Mouse (Mus musculus): ENCODE results near the gene Fam136a.
"Not testable (repeated sequence)": the region's sequence is repeated elsewhere in the genome, so short reads cannot be mapped to it uniquely, and the experiment has no call there.

Fam136a gene

DNA sequence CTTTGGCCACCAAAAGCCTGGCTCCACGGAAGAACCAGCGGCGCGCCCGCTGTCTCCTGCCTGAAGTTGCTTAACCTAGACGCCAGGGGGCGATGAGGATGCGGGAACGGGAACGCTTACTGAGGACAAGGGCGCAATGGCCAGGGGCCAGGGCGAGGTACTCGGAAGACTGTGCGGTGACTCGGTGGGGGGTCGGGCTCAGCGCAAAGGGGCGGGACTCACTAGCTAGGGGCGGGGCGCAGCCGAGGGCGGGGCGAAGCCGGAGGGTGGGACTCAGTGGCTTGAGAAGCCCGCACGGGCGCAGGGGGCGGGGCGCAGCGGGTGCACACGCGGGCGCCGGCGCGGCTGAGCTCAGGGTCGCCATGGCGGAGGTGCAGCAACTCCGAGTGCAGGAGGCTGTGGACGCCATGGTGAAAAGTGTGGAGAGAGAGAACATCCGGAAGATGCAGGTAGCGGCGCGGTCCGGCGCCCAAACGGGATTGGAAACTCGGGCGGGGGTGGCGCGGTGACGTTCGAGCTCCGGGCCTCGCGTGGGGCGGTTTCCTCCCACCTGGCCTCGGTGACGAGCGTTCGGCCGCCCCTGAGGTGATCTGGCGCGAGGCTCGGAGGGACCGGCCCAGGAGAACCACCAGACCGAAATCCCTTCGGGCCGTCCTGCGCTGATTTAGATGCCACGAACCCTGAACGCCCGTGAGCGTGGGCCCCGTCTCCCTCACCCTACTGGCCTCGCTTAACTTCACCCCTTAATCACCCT, at the start of gene Fam136a:
Gene Fam136a, plus strand, starts transcription at position 276 of the 754 bp plus-strand sequence.
- DNase-seq (ENCODE audit: low read depth) = peak; percentile 96

DNA sequence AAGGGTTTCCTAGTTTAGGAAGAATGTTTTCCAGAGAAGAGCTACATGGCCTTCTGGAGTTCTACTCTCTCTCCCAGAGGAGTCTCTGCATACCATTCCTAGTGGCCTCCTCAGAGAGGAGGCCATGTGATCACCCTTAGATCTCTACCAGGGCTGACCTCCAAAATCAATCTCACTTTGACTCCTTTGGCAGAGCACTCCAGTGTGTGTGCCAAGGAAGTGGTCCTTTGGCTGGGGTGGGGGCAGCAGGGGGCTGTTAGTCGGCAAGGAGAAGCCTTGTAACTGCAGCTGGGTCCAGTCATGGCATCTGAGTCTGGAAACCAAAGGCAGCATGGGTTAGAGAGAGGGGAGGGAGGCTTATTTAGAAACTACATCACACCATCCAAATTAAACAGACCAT, 48.4 kb upstream of the Fam136a start:
- DNase-seq (ENCODE audit: low read depth) = no peak

DNA sequence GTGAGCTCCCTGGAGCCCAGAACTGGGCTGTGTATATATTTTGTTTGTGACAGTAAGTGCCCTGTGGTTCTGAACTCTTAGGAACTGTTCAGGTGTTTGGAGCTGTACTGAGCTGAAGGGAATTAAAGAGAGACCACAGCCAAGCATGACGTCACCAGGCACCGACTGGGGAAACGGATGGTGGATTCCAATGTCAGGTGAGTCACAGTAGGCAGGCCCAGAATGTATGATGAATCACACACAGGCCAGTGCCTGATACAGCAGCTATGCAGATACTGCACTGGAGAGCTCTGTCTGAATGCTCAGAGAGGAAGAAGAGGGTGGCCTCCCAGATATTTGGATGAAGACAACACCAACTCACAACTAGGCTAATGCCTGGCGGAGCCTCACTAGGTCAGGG, 46.6 kb upstream of the Fam136a start:
- DNase-seq (ENCODE audit: low read depth) = no peak

DNA sequence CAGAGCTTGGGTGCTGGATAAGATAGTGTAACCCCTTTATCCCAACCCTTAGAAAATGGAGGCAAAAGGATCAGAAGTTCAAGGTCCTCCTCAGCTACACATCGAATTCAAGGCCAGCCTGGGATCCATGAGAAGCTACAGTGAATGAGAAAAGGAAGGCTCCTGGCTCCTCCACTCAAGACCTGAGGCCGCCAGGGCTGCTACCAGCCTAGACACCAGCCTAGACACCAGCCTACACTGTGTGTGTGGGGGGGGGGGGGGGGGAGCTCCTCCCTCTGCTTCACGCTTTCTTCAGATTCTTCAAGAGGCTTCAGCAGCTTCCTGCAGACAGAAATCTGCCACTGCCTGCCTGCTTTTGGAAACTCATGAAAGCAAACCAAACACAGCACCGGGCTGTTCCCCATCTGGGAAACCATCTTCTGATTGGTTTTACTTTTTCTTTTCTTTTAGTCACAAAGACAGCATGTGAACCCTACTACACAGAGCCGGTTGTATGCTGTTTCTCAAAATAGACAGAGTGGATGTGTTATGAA, 43.3 kb upstream of the Fam136a start:
- no peak for DNase-seq (ENCODE audit: low read depth)

DNA sequence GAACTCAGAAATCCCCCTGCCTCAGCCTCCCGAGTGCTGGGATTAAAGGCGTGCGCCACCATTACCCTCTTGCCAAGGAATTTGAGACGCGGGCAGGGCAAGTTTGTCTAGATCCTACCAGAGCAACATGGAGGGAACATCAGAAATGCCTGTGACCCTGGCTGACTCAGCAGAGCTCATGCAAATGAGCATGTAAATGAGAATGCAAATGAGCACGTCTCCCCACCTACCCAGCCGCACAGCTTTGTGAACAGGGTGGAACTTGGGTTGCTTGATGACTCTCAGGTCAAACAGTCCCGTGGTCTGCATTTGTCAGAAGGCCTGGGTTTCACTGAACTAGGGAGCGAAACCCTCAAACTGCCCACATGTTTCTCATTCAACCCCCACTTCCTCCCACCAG, 42.5 kb upstream of the Fam136a start:
- no peak for DNase-seq (ENCODE audit: low read depth)

DNA sequence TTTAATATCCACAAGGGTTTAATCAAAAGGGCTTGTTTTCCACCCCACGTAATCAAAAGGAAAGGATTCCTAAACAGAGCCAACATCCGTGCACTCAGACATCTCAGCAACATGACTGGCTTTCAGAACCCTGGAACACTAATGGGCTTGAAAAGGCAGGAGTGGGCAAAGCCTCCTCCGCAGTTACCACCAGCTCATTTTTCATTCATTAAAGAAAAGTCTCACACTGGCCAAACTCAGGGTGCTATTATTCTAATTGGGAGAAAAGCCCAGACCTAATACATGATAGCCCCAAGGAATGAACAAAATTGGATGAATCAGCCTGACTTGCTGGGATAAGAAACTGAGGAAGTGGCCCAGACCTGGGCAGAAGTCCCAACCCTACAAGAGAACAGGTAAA, 41.0 kb upstream of the Fam136a start:
- DNase-seq (ENCODE audit: low read depth) = no peak

DNA sequence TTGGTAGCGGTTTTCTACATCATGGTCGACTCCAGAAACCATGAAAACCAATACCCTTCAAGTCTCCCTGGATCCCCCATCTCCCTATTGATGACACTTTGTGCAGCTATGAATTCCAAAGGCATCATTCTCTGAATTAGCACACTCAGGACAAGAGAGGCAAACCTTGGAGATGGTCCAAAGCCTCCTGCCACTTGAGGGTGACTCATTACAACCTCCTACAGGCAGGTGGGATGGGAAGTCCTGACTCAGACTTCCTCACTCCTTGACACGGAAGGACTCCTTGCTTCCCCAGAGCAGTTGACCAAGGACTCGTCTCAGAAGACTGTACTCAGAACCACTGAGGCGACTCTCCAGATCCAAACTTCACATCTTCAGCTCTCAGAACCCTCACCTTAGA, 39.8 kb upstream of the Fam136a start:
- DNase-seq (ENCODE audit: low read depth) = no peak

DNA sequence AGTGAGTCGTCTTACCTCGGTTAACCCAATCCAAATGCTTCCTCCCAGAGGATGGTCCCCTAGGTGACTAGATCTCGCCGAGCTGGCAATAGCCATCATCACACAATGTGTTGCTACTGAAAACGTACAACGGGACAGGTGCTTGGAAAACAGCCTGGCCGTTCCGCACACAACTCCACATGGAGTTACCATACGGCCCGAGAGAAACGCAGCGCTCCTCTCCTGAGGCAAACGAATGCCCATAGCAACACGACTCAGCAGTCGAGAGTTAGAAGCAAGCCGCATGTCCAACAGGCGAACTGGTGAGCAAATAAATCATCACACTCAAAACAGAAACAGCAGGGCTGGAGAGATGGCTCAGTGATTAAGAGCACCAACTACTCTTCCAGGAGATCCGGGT, 38.6 kb upstream of the Fam136a start:
- no peak for DNase-seq (ENCODE audit: low read depth)

DNA sequence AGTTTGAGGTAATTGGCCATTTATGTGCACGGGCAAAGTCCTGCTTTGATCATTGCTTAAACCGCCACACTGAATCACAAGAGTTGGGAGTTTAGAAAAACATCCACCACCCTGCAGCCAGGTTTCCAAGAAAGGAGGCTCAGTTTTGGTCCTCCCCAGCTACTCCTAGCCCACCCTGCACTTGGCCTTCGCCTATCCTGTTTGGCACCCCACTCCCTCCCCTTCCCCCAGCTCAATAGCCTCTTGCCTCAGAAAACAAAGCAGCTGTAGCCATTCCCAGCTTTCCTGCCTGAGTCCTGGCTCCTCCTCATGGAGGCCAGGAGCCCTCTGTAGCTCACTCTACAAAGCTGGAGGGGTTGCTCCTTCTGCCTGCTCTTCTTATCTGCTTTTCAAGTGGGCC, 37.1 kb upstream of the Fam136a start:
- DNase-seq (ENCODE audit: low read depth) = no peak

DNA sequence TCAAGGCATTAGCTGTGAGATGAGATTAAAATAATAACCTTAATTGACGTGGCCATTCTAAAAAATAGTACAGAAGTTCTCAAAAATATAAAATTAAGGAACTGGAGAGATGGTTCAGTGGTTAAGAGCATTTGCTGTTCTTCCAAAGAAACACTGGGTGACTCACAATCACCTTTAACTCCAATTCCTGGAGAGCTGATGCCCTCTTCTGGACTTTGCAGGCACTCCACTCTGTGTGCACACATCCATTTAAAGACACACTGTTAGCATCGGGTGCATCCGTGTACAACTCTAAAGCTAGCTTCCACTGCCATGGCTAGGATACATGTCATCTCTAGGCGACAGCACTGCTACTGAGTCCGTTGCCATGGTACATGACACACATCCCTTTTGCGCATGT, 35.5 kb upstream of the Fam136a start:
- no peak for DNase-seq (ENCODE audit: low read depth)

DNA sequence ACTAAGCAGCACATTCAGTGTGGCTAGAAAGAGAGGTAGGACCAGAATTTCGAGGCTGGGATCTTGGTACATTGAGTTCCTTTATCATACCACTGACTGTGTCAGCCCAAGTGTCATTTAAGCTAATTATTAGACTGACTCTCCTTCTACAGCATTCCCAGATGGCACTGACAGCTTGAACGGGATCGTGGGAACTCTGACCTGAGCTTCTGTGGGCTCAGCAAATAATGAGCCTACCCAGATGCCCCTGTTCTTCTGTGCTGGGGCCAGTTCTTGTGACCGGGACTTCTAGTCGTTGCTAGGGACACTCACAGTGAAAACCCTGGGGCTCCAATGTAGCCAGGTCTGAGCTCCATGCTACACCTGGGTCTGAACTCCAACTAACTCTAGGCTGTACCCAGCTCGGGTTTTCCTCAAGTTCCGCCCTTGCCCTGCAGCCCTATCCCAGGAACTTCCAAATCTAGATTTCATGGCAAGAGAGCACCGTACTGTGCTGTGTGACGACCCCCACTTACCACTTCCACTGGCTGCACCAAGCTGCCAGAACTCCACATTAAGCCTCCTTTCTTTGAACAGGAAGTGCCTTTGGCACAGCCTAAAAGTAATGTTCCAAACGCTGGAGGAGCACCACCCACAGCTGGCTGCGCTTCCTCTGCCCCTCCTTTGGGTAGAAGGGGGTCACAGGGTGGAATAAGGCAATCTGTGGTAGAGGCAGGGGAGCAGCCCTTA, 30.2 kb upstream of the Fam136a start:
- DNase-seq (ENCODE audit: low read depth) = no peak

DNA sequence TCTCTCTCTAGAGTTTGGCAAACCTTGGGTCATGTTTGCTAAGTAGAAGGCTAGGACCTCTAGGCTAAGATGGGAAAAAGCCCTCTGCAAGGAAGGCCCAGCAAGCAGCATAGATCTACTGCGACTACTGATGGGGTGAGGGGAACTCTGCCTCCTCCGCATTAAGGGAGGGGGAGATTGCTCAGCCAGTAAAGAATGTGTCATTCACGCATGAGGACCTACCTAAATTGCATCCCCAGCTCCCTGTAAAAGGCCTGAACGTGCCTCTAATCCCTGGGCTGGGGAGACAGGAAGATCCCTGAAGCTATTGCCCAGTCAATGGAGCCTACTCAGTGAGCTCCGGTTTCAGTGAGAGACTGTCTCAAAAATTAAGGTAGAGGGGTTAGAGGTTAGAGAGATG, 29.6 kb upstream of the Fam136a start:
- DNase-seq (ENCODE audit: low read depth) = no peak

DNA sequence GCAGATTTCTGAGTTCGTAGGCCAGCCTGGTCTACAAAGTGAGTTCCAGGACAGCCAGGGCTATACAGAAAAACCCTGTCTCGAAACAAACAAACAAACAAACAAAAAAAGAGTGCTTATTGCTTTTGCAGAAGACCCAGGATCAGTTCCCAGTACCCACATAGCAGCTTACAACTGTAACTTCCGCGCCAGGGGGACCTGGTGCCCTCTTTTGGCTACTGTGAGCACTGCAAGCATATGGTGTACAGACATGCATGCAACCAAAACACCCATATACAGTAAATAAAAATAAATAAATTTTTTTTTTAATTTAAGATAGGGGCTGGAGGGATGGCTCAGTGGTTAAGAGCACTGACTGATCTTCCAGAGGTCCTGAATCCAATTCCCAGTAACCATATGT, 29.1 kb upstream of the Fam136a start:
- DNase-seq (ENCODE audit: low read depth) = not testable (repeated sequence)

DNA sequence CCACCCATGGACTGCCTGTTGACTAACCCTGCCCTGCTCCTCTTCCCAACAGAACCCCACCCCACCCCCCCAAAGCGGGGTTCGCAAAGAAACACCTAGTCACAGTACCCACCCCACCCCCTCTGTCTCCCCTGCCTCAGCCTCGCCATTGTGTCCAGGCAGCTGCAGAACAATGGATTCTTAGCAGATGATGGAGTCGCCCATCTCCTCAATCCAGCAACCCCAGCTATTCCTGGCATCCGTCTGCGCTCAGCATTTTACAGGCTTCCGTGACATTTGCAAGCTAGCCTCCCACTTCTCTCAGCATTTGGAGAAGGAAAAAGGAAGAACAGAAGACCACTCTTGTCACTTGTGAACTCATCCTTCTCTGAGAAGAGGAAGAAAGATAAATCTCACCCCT, 21.8 kb upstream of the Fam136a start:
- DNase-seq (ENCODE audit: low read depth) = no peak

DNA sequence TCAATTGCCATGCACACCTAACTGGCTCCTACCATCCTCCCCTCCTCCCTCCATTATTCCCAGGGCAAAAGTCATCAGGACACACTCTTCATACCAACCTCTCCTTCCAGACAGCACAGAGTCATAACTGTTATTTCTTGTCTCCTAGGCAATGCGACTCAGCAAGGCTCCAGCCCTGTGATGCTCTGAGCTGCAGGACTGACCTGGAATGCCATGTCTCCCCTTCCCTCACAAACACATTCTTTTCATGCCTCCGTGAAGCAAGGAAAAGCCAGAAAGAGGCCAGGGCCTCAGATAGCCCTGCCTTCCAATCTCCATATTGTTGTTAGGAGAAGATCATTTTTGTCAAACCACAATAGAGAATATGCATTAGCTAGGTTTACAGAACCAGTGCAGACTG, 19.4 kb upstream of the Fam136a start:
- DNase-seq (ENCODE audit: low read depth) = no peak

DNA sequence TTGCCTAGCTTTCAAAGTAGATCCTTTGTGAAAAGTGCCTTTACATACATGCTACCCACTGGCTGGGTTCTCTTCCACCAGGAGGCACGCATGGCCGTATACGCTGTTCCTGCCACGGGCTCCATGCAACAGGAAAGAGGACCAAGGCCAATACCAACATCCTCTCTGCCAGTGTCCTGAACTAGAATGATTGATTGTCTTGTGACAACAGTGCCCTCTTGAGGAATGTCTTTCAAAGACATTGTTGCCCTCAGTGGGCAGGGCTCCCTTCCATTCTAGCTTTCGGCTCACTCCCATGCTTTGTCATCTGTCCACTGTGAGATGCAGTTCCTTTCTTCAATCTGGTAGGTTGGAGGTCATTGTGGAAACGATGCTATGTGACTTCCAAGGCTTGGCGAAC, 16.2 kb upstream of the Fam136a start:
- no peak for DNase-seq (ENCODE audit: low read depth)

DNA sequence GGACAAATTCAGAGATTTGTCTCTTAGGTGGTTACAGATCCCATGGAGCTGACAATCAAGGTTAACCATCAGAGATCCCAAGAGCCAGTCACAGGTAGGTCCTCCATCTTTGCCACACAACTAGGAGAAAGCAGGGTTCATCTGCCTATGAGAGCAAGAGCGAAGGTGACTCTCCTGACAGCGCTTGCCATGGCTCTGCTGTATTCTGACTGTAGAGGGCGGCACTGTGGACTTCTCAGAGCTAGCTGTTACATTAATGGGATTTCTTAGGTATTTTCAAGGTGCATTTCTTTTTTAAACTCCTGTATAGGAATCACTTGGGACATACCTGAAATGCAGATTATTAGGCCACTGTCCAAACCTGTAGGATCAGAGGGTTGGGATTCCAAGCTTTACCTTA, 10.5 kb upstream of the Fam136a start:
- no peak for DNase-seq (ENCODE audit: low read depth)

DNA sequence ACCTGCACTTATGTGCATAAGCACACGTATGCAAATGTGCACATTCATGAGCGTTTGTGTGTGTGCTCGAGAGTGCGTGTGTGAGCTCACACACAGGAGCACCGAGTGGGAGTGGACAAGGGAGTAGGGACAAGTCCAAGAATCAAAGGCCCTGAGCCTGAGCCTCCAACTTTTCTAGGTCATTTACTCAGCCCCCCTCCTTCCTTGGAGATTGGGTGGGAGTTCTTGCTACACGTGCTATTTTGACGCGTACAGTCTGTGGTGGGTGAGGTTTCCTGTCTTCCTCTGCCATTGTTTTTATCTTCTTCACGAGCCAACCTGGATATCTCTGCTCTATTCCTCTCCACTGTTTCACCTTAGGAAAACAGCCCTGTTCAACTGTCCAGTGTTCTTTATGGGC, 8.5 kb upstream of the Fam136a start:
- no peak for DNase-seq (ENCODE audit: low read depth)

DNA sequence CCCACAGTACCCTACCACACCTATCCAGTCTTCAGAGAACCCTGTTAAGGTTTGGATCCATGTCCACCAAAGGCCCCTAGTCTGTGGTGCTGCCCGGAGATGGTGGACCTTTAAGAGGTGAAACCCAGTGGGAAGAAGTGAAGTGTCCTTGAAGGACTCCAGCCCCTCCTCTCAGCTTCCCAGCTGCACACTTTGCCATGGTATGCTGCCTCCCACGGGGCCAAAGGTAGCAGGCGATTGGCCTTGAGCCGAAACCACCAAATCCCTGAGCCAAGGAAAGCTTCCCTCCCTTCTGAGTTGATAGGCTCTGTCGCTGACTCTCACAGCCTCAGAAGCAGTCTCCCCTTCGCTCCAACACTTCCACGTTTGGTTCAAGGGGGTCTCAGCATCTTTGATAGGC, 4.8 kb upstream of the Fam136a start:
- no peak for DNase-seq (ENCODE audit: low read depth)

DNA sequence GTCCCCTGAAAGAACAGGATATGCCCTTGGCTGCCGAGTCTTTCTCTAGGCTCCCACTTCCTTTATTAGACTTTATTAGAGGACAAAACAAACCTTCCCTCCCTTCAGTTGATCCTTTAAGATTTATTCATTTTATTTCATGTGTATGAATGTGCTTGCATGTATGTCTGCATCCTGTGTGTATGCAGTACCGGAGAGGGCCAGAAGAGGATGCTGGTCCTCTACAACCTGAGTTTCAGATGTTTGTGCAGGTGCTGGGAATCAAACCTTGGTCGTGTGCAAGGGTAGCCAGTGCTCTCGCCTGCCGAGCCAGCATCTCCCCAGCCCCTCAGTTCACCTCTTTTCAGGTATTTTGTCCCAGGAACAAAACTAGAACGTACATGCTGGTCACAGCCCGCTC, 4.1 kb upstream of the Fam136a start:
- DNase-seq (ENCODE audit: low read depth) = no peak

DNA sequence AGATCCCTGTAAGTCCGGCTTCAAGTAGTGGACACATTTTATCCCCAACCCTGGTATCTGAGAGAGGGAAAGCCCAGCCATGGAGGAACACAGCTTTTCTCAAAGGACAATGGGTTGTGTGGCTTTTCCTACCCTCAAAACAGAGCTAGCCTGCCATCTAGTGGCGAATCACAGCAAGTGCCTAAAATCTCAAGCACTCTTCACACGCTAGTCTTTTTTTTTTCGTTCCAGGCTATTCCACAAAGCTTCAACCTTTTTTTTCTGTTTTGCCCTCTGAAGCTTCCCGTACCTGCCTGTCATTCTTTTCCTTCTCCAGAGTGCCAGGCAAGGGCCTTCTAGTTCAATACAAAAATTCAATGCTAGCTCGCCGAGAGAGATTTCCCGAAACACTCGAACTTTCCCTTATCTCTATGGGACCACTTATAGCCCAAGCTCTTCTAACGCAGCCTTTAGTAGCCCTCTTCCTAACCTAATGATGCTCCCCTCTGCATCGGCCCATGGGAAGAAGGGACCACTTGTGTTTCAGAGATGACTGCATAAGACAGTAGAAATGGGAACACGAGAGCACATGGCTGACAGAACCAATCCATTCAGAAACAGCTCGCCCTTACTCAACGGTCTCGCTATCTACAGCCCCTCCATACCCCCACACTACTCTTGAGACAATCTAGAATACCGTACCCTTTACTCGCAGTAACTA, 854 bp upstream of the Fam136a start:
- DNase-seq (ENCODE audit: low read depth) = peak; percentile 78

DNA sequence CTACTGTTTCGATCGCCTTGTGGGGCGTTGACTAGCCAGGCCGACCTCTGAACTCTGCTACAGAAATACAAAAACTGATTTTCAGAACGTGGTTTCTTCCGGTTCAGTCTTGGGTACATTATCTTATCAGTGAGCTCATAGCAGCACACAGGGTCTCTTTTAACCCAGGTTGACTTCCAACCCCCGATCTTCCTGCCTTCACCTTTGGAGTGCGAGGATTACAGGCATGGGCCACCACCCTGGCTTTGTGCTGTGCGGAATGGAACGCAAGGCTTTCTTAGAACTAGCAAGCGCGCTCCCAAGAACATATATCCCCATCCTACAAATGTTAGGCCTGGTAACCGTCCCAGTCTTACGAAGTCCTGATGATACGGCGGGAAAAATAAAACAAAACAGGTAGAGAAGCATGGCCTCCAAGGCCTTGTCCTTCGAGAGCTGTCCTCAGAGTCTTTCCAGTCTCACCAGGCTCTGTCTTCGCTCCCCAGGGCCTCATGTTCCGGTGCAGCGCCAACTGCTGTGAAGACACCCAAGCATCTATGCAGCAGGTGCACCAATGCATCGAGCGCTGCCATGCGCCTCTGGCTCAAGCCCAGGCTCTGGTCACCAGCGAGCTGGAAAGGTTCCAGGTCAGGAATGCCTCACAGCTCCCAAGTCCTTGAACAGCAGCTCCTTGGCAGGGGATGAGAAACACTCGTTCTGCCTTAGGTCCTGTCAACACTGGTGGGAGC, 843 bp downstream of the Fam136a start:
- no peak for DNase-seq (ENCODE audit: low read depth)

Measured in c-Kit-positive CD71-positive TER-119-negative erythroid progenitor cells, embryonic 14.5 days (primary cell).